Mouse (Mus musculus): ENCODE data around the gene Itga6. TPM values are rescaled to one million over a fixed set of nuclear protein-coding genes. Genes with fewer than 3 reads are reported as not detected.
"Not testable (repeated sequence)": the region's sequence is repeated elsewhere in the genome, so short reads cannot be mapped to it uniquely, and the experiment has no call there.

Itga6 gene
- polyA plus RNA-seq, 1 experiment from 2014 or later, result 17.7 TPM

DNA sequence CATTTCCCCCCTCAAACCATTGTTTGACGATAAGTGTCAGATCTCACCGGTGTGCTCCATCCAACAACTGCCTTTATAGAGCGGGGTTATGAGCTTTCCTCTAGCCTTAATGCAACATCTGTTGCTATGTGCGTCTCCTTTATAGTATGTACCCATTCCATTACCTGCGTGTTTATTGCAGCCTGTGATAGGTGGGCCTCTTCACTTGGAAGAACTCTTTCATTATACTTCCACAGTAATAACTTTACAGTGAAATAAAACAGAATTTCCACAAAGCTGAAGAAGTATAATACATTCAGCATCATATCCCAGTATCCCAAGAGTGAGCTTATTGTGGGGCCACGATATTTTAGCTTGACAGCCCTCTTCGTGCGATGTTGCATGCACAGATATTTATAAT is 90.1 kb downstream of the Itga6 start:
- Histone ChIP-seq H3K36me3 (ENCODE audit: control insufficient read depth, insufficient read depth, low read length) (no peaks in the 10 kb centered on the region), H3K27ac (ENCODE audit: low read length) (no peak overlapping the region), H3K4me2 (ENCODE audit: low read length) (no peak overlapping the region), H3K4me3 (ENCODE audit: low read depth, low read length) (no peak overlapping the region), H3K9ac (ENCODE audit: low read depth, low read length) (no peak overlapping the region), H3K27me3 (ENCODE audit: control insufficient read depth, insufficient read depth, low read depth, low read length) (no peaks in the 10 kb centered on the region), H3K4me1 (ENCODE audit: control insufficient read depth, insufficient read depth, low read length) (no peaks in the 10 kb centered on the region), H3K9me3 (replicated peaks; ENCODE audit: control insufficient read depth, low read length, poor library complexity, severe bottlenecking) (no peaks in the 10 kb centered on the region)
- 94% methylated on average over 8 of the region's 8 CpGs for WGBS
- ATAC-seq, result no peak

DNA sequence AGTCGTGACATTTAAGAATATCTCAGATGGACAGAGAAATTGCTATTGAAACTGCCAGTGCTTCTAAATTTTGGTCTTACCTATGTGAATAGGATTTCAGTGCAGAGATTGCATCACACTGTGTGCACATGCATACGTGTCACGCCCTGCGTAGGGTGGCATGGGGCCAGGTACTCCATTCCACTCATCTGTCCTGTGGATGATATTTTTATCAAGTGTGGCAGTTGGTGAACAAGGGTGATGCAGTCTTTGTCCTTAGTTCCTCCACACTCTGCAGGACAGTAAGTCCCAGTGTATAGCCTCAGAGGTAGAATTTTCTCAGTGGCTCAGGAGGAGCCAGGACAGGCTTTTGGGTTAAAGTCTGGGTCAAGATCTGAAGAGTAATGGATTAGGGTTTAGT is 90.8 kb downstream of the Itga6 start:
- Histone ChIP-seq H3K9ac (ENCODE audit: low read depth, low read length) (no peak overlapping the region), H3K27ac (ENCODE audit: low read length) (no peak overlapping the region), H3K4me1 (ENCODE audit: control insufficient read depth, insufficient read depth, low read length) (no peaks in the 10 kb centered on the region), H3K36me3 (ENCODE audit: control insufficient read depth, insufficient read depth, low read length) (no peaks in the 10 kb centered on the region), H3K9me3 (replicated peaks; ENCODE audit: control insufficient read depth, low read length, poor library complexity, severe bottlenecking) (no peaks in the 10 kb centered on the region), H3K4me2 (ENCODE audit: low read length) (no peak overlapping the region), H3K4me3 (ENCODE audit: low read depth, low read length) (no peak overlapping the region), H3K27me3 (ENCODE audit: control insufficient read depth, insufficient read depth, low read depth, low read length) (no peaks in the 10 kb centered on the region)
- WGBS, result 96% methylated on average over 4 of the region's 4 CpGs
- no peak for ATAC-seq

DNA sequence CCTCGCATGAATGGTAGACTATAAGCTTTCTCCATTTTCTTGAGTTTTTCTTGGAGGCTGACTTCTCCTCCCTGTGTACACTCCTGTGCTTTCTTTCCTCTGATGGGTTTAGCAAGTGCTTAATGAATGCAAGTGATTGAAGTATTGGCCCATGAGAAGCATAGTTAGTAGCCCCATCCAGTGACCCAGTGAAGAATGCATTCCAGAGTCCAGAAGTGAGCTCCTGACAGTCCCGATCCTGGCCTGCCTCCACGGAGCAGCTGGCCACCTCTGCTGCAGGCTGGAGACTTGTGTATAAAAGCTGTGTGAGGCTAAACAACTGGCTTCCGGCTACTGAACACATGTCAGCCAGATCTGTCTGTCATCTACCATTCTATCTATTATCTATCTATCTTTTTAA is 91.8 kb downstream of the Itga6 start:
- no peak overlapping the region for H3K4me3 ChIP-seq (ENCODE audit: low read depth, low read length)
- H3K27ac ChIP-seq (ENCODE audit: low read length), result no peak overlapping the region
- no peaks in the 10 kb centered on the region for H3K27me3 ChIP-seq (ENCODE audit: control insufficient read depth, insufficient read depth, low read depth, low read length)
- ATAC-seq, result no peak
- no peaks in the 10 kb centered on the region for H3K4me1 ChIP-seq (ENCODE audit: control insufficient read depth, insufficient read depth, low read length)
- H3K36me3 ChIP-seq (ENCODE audit: control insufficient read depth, insufficient read depth, low read length), result no peaks in the 10 kb centered on the region
- no peak overlapping the region for H3K9ac ChIP-seq (ENCODE audit: low read depth, low read length)
- no peak overlapping the region for H3K4me2 ChIP-seq (ENCODE audit: low read length)
- WGBS, result 63% methylated on average over 4 of the region's 4 CpGs
- H3K9me3 ChIP-seq (replicated peaks; ENCODE audit: control insufficient read depth, low read length, poor library complexity, severe bottlenecking), result no peaks in the 10 kb centered on the region

DNA sequence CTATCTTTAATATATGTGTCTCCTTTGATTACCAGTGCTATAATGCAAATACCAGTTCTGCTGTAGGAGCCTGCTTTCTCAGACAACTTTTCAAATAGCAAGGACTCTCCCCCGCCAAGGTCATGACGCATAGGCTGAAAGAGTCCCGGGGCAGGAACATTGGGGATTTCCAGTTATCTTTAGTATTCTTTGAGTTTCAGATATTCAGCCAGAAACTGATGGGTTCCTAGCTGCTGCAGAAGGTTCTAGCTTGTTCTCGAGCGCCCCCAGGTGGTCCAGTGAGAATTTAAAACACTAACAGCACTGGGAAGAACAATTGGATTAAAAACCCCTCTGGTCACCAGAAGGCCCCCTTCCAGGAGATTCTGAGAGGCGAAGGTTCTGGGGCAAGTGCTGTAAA is 92.4 kb downstream of the Itga6 start:
- Histone ChIP-seq H3K9ac (ENCODE audit: low read depth, low read length) (no peak overlapping the region), H3K27me3 (ENCODE audit: control insufficient read depth, insufficient read depth, low read depth, low read length) (no peaks in the 10 kb centered on the region), H3K4me2 (ENCODE audit: low read length) (no peak overlapping the region), H3K4me1 (ENCODE audit: control insufficient read depth, insufficient read depth, low read length) (no peaks in the 10 kb centered on the region), H3K4me3 (ENCODE audit: low read depth, low read length) (no peak overlapping the region), H3K36me3 (ENCODE audit: control insufficient read depth, insufficient read depth, low read length) (no peaks in the 10 kb centered on the region), H3K27ac (ENCODE audit: low read length) (no peak overlapping the region), H3K9me3 (replicated peaks; ENCODE audit: control insufficient read depth, low read length, poor library complexity, severe bottlenecking) (no peaks in the 10 kb centered on the region)
- WGBS, result 38% methylated on average over 6 of the region's 6 CpGs
- ATAC-seq, result no peak

DNA sequence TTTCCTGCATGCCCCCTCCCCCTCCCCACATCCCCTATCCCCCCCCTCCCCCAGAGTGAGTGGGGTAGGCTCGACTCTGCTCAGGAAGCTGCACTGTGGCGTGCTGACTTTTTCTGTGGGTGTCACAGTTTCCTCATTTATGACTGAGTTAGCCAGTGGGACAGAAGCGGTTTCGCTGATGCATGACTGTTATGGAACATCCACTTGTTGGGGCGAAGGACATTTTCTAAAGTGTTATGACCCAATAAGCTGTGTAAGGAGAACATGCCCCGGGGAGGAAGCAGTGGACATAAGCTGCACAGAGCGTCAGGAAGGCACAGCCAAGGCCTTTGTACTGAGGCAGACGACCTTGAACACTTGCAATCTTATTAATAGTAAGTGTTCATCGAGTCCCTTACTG is 97.9 kb downstream of the Itga6 start:
- WGBS, result 86% methylated on average over 9 of the region's 9 CpGs
- Histone ChIP-seq H3K9ac (ENCODE audit: low read depth, low read length) (no peak overlapping the region), H3K4me3 (ENCODE audit: low read depth, low read length) (no peak overlapping the region), H3K9me3 (replicated peaks; ENCODE audit: control insufficient read depth, low read length, poor library complexity, severe bottlenecking) (no peaks in the 10 kb centered on the region), H3K27ac (ENCODE audit: low read length) (no peak overlapping the region), H3K4me2 (ENCODE audit: low read length) (no peak overlapping the region), H3K4me1 (ENCODE audit: control insufficient read depth, insufficient read depth, low read length) (no peaks in the 10 kb centered on the region), H3K27me3 (ENCODE audit: control insufficient read depth, insufficient read depth, low read depth, low read length) (no peaks in the 10 kb centered on the region), H3K36me3 (ENCODE audit: control insufficient read depth, insufficient read depth, low read length) (no peaks in the 10 kb centered on the region)
- no peak for ATAC-seq

DNA sequence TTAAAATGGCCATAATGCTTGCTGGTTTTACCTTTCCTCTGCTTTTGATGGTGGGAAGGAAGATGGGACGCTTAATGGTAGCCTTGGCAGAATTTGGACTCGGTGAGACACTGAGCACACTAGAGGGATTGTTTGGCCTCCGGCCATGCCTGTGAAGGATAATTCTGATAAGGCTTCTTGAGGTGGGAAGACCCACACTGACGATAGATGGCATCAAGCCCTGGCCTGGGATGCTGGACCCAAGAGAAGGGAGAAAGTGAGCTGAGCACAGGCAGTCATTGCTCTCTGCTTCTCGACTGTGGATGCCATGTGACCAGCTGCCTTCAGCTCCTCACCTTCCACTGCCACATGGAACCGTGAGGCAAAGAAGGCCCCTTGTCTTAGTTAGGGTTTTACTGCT is 99.5 kb downstream of the Itga6 start:
- Histone ChIP-seq H3K27me3 (ENCODE audit: control insufficient read depth, insufficient read depth, low read depth, low read length) (no peaks in the 10 kb centered on the region), H3K4me3 (ENCODE audit: low read depth, low read length) (no peak overlapping the region), H3K4me1 (ENCODE audit: control insufficient read depth, insufficient read depth, low read length) (no peaks in the 10 kb centered on the region), H3K36me3 (ENCODE audit: control insufficient read depth, insufficient read depth, low read length) (no peaks in the 10 kb centered on the region), H3K27ac (ENCODE audit: low read length) (no peak overlapping the region), H3K4me2 (ENCODE audit: low read length) (no peak overlapping the region), H3K9ac (ENCODE audit: low read depth, low read length) (no peak overlapping the region), H3K9me3 (replicated peaks; ENCODE audit: control insufficient read depth, low read length, poor library complexity, severe bottlenecking) (no peaks in the 10 kb centered on the region)
- ATAC-seq, result no peak
- WGBS, result 93% methylated on average over 6 of the region's 6 CpGs

DNA sequence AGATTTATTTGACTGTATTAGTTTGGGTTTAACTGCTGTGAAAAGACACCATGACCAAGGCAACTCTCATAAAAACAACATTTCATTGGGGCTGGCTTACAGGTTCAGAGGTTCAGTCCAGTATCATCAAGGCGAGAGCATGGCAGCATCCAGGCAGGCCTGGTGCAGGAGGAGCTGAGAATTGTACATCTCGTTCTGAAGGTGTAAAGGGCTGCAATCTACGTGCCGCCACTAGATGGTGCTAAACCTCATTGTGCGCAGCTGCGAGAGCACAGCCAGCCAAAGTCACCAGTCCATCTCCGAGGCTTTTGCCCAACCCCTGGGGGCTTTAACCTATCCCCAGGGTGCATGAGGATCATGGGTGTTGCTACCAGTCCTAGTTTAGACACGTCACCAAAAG is 106.7 kb downstream of the Itga6 start:
- not testable (repeated sequence) for H3K4me1 ChIP-seq (ENCODE audit: control insufficient read depth, insufficient read depth, low read length); H3K4me2 ChIP-seq (ENCODE audit: low read length); H3K4me3 ChIP-seq (ENCODE audit: low read depth, low read length); H3K9ac ChIP-seq (ENCODE audit: low read depth, low read length); H3K27me3 ChIP-seq (ENCODE audit: control insufficient read depth, insufficient read depth, low read depth, low read length); H3K27ac ChIP-seq (ENCODE audit: low read length); ATAC-seq; H3K36me3 ChIP-seq (ENCODE audit: control insufficient read depth, insufficient read depth, low read length); H3K9me3 ChIP-seq (replicated peaks; ENCODE audit: control insufficient read depth, low read length, poor library complexity, severe bottlenecking)
- WGBS, result 4% methylated on average over 6 of the region's 8 CpGs

DNA sequence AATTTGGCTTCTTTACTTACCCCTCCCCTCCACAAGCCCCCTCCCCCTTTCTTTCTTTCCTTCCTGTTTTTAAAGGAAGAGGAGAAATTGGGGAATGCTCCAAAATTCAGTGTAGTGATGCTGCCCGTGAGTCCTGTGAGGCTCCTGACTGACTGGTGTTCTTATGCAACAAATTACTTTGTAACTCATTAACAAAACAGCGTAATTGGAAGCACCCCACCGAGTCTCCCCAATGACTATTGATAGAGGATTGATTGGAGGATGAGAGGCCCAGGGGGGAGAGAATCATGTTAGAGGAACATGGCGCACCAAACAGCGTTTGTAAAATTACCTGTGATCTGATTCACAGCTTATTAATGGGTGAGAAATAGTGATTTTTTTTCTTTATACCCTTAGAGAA is 109.7 kb downstream of the Itga6 start:
- no peak overlapping the region for H3K9ac ChIP-seq (ENCODE audit: low read depth, low read length)
- WGBS, result 77% methylated on average over 5 of the region's 5 CpGs
- no peaks in the 10 kb centered on the region for H3K4me1 ChIP-seq (ENCODE audit: control insufficient read depth, insufficient read depth, low read length)
- no peaks in the 10 kb centered on the region for H3K27me3 ChIP-seq (ENCODE audit: control insufficient read depth, insufficient read depth, low read depth, low read length)
- H3K27ac ChIP-seq (ENCODE audit: low read length), result no peak overlapping the region
- ATAC-seq, result no peak
- H3K4me3 ChIP-seq (ENCODE audit: low read depth, low read length), result no peak overlapping the region
- H3K4me2 ChIP-seq (ENCODE audit: low read length), result no peak overlapping the region
- H3K36me3 ChIP-seq (ENCODE audit: control insufficient read depth, insufficient read depth, low read length), result no peaks in the 10 kb centered on the region
- no peaks in the 10 kb centered on the region for H3K9me3 ChIP-seq (replicated peaks; ENCODE audit: control insufficient read depth, low read length, poor library complexity, severe bottlenecking)

DNA sequence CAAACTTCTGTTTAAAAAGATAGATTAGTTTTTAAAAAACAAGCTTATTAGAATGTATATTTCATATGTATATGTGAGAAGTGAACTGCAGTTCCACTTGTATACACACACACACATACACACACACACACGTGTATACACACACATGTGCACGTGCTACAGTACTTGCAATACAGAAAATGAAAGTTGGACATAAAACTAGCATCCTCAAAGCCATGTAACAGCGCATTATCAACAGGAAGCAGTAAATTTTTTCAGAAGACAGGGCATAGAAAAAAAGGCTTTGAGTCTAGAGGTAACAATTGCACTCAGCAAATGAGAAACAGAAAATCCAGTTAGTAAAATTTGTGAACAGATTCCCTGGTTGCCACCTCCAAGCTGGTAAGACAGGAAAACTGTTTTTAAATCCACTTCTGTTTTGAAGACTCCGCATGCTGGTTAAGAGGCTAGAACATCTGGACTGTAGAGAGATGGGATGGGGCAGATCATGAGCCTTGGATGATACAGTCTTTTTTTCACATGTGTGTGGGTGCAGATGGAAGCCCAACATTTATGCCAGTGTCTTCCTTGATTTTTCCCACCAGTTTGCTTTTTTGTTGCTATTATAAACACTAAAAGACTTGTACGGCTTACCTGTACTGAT is 118.2 kb downstream of the Itga6 start:
- H3K9me3 ChIP-seq (replicated peaks; ENCODE audit: control insufficient read depth, low read length, poor library complexity, severe bottlenecking), result no peaks in the 10 kb centered on the region
- ATAC-seq, result no peak
- WGBS, result 93% methylated on average over 5 of the region's 5 CpGs
- no peak overlapping the region for H3K27ac ChIP-seq (ENCODE audit: low read length)
- no peaks in the 10 kb centered on the region for H3K27me3 ChIP-seq (ENCODE audit: control insufficient read depth, insufficient read depth, low read depth, low read length)
- H3K4me3 ChIP-seq (ENCODE audit: low read depth, low read length), result no peak overlapping the region
- no peak overlapping the region for H3K9ac ChIP-seq (ENCODE audit: low read depth, low read length)
- H3K4me2 ChIP-seq (ENCODE audit: low read length), result no peak overlapping the region
- no peaks in the 10 kb centered on the region for H3K4me1 ChIP-seq (ENCODE audit: control insufficient read depth, insufficient read depth, low read length)
- H3K36me3 ChIP-seq (ENCODE audit: control insufficient read depth, insufficient read depth, low read length), result no peaks in the 10 kb centered on the region
